Mouse (Mus musculus) liver, embryonic 12.5 days (tissue): ENCODE data around the gene Evl. TPM values are rescaled to one million over a fixed set of nuclear protein-coding genes. Genes with fewer than 3 reads are reported as not detected.
"Not testable (repeated sequence)": the region's sequence is repeated elsewhere in the genome, so short reads cannot be mapped to it uniquely, and the experiment has no call there.

Experiments
- ATAC-seq: fragments of 200-750 bp; cut with Nextera tagmentation; 2 replicates; pipeline ENCODE4 v1.8.0; 2017; ENCODE audit warnings: moderate number of reproducible peaks, mild to moderate bottlenecking, moderate library complexity
- H3K27ac ChIP-seq: fragments of 300-500 bp; sonication (generic); 2 replicates; pipeline ENCODE4 v1.5.1; 2016; ENCODE audit warnings: mild to moderate bottlenecking
- H3K27me3 ChIP-seq: fragments of 300-500 bp; sonication (generic); replicated peaks from 2 replicates; pipeline ENCODE4 v1.6.1; 2016; ENCODE audit warnings: mild to moderate bottlenecking, moderate library complexity
- H3K36me3 ChIP-seq: fragments of 300-500 bp; sonication (generic); 2 replicates; pipeline ENCODE4 v1.6.1; 2016; ENCODE audit warnings: mild to moderate bottlenecking, moderate library complexity
- H3K4me1 ChIP-seq: fragments of 300-500 bp; sonication (generic); 2 replicates; pipeline ENCODE4 v1.6.1; 2016
- H3K4me2 ChIP-seq: fragments of 300-500 bp; sonication (generic); 2 replicates; pipeline ENCODE4 v1.6.1; 2016; ENCODE audit warnings: mild to moderate bottlenecking, moderate library complexity
- H3K4me3 ChIP-seq: fragments of 300-500 bp; sonication (generic); 2 replicates; pipeline ENCODE4 v1.5.1; 2016; ENCODE audit warnings: mild to moderate bottlenecking, moderate library complexity
- H3K9ac ChIP-seq: fragments of 300-500 bp; sonication (generic); 2 replicates; pipeline ENCODE4 v1.6.1; 2016; ENCODE audit warnings: mild to moderate bottlenecking, moderate library complexity
- H3K9me3 ChIP-seq: fragments of 300-500 bp; sonication (generic); replicated peaks from 2 replicates; pipeline ENCODE4 v1.6.1; 2016; ENCODE audit warnings: mild to moderate bottlenecking, moderate library complexity
- WGBS: fragments of 180-500 bp; shearing (Covaris S2); methylation state at CpG from one replicate; pipeline ENCODE4 v1.1.7; 2016; ENCODE audit not compliant: insufficient replicate concordance; 5-methylcytosine and 5-hydroxymethylcytosine counted together
- polyA plus RNA-seq: library from polyadenylated mRNA; unstranded; fragments of >200 nt; fragmentation: Nextera tagmentation; extraction: Ambion mirVana; gene quantifications from 2 replicates; pipeline ENCODE4 v1.2.1, GENCODE M21; 2016

The Evl gene
- polyA plus RNA-seq, 1 experiment from 2014 or later, result 12.9 TPM

- no peak for ATAC-seq
- Histone ChIP-seq H3K27me3 (peaks cover 41% of the 10 kb centered on the region), H3K4me1 (peaks cover 8% of the 10 kb centered on the region; the same call in 1 of the 2 replicates), H3K9me3 (no peaks in the 10 kb centered on the region), H3K4me2 (no peak overlapping the region), H3K27ac (no peak overlapping the region), H3K36me3 (no peaks in the 10 kb centered on the region), H3K9ac (no peak overlapping the region), H3K4me3 (no peak overlapping the region)
- 30% methylated on average over 7 of the region's 7 CpGs for WGBS
Measured at GRCm38 (mm10) chr12:108706129-108706528, 151.6 kb downstream of the Evl start.

DNA sequence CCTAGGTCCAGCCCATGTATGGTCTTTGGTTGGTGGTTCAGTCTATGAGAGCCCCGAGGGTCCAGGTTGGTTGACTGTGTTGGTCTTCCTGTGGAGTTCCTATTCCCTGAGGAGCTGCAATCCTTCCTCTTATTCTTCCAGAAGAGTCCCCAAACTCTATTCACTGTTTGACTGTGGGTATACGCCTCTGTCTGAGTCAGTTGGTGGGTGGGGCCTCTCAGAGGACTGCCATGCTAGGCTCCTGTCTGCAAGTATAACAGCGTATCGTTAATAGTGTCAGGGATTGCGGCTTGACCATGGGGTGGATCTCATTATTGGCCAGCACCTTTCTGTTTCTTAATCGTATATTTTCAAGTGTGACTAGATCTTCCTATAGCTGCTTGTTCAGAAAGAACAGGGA, 154.9 kb downstream of the Evl start:
- 74% methylated on average over 6 of the region's 6 CpGs for WGBS
- Histone ChIP-seq H3K4me3 (no peak overlapping the region), H3K4me1 (no peaks in the 10 kb centered on the region), H3K36me3 (no peaks in the 10 kb centered on the region), H3K27ac (no peak overlapping the region), H3K9ac (no peak overlapping the region), H3K27me3 (peaks cover 8% of the 10 kb centered on the region), H3K9me3 (no peaks in the 10 kb centered on the region), H3K4me2 (no peak overlapping the region)
- ATAC-seq, result no peak

GRCm38 (mm10) chr12:108709964-108710765, 155.6 kb downstream of the Evl start:
- Histone ChIP-seq H3K36me3 (no peaks in the 10 kb centered on the region), H3K4me3 (no peak overlapping the region), H3K4me2 (no peak overlapping the region), H3K9ac (no peak overlapping the region), H3K27ac (no peak overlapping the region), H3K4me1 (no peaks in the 10 kb centered on the region), H3K27me3 (peaks cover under 1% of the 10 kb centered on the region; the same call in 1 of the 2 replicates), H3K9me3 (no peaks in the 10 kb centered on the region)
- WGBS, result 72% methylated on average over 6 of the region's 6 CpGs
- no peak for ATAC-seq

- WGBS, result 68% methylated on average over 9 of the region's 9 CpGs
- Histone ChIP-seq H3K27me3 (no peaks in the 10 kb centered on the region), H3K9ac (no peak overlapping the region), H3K4me2 (no peak overlapping the region), H3K27ac (no peak overlapping the region), H3K4me3 (no peak overlapping the region), H3K9me3 (no peaks in the 10 kb centered on the region), H3K4me1 (no peaks in the 10 kb centered on the region), H3K36me3 (no peaks in the 10 kb centered on the region)
- no peak for ATAC-seq
Measured at GRCm38 (mm10) chr12:108710861-108711615, 156.5 kb downstream of the Evl start.

GRCm38 (mm10) chr12:108712481-108712880, 158.0 kb downstream of the Evl start:
- Histone ChIP-seq H3K4me2 (no peak overlapping the region), H3K9me3 (no peaks in the 10 kb centered on the region), H3K4me3 (no peak overlapping the region), H3K9ac (no peak overlapping the region), H3K27me3 (no peaks in the 10 kb centered on the region), H3K4me1 (no peaks in the 10 kb centered on the region), H3K36me3 (no peaks in the 10 kb centered on the region), H3K27ac (no peak overlapping the region)
- ATAC-seq, result no peak
- 50% methylated on average over 4 of the region's 4 CpGs for WGBS

DNA sequence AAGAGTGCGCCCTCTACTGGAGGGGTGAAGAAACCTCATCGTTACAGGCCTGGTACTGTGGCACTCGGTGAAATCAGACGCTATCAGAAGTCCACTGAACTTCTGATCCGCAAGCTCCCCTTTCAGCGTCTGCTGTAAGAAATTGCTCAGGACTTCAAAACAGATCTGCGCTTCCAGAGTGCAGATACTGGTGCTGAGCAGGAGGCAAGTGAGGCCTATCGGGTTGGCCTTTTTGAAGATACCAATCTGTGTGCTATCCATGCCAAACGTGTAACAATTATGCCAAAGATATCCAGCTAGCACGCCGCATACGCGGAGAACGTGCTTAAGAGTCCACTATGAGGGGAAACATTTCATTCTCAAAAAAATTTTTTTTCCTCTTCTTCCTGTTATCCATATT, 159.5 kb downstream of the Evl start:
- H3K27ac ChIP-seq, H3K4me1 ChIP-seq, H3K9ac ChIP-seq, H3K9me3 ChIP-seq, H3K36me3 ChIP-seq, ATAC-seq, H3K4me3 ChIP-seq, H3K4me2 ChIP-seq, H3K27me3 ChIP-seq: not testable (repeated sequence)
- 85% methylated on average over 14 of the region's 14 CpGs for WGBS

GRCm38 (mm10) chr12:108715854-108716253, 161.3 kb downstream of the Evl start:
- Histone ChIP-seq H3K9ac (no peak overlapping the region), H3K4me2 (no peak overlapping the region), H3K9me3 (no peaks in the 10 kb centered on the region), H3K36me3 (no peaks in the 10 kb centered on the region), H3K27me3 (no peaks in the 10 kb centered on the region), H3K4me3 (no peak overlapping the region), H3K4me1 (no peaks in the 10 kb centered on the region), H3K27ac (no peak overlapping the region)
- no peak for ATAC-seq
- WGBS, result 65% methylated on average over 5 of the region's 5 CpGs

GRCm38 (mm10) chr12:108718485-108718884, 164.0 kb downstream of the Evl start:
- H3K36me3 ChIP-seq, result no peaks in the 10 kb centered on the region
- no peaks in the 10 kb centered on the region for H3K27me3 ChIP-seq
- no peaks in the 10 kb centered on the region for H3K9me3 ChIP-seq
- 61% methylated on average over 3 of the region's 3 CpGs for WGBS
- H3K4me1 ChIP-seq, result no peaks in the 10 kb centered on the region
- H3K27ac ChIP-seq, result no peak overlapping the region
- no peak overlapping the region for H3K4me3 ChIP-seq
- H3K4me2 ChIP-seq, result no peak overlapping the region
- ATAC-seq, result no peak
- no peak overlapping the region for H3K9ac ChIP-seq

DNA sequence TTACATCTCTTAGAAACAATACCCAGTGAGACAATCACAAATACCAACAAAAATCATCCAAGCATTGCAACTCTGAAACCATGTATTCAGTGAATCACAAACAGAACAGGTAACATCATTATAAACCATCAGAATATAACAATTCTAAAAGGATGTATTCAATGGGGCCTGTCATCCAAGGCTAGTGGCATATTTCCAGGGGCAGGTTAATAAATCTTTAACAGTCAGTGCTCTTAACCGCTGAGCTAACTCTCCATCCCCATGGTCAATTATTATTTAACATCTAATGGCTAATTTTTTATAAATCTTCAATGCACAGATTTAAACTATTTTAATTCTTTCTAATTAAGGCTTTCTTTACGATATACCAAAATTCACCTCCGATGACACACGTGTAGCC, 167.9 kb downstream of the Evl start:
- H3K4me2 ChIP-seq, result no peak overlapping the region
- H3K36me3 ChIP-seq, result no peaks in the 10 kb centered on the region
- no peak overlapping the region for H3K9ac ChIP-seq
- H3K9me3 ChIP-seq, result no peaks in the 10 kb centered on the region
- H3K4me1 ChIP-seq, result no peaks in the 10 kb centered on the region
- WGBS, result 78% methylated on average over 4 of the region's 4 CpGs
- H3K4me3 ChIP-seq, result no peak overlapping the region
- no peaks in the 10 kb centered on the region for H3K27me3 ChIP-seq
- no peak for ATAC-seq
- H3K27ac ChIP-seq, result no peak overlapping the region

DNA sequence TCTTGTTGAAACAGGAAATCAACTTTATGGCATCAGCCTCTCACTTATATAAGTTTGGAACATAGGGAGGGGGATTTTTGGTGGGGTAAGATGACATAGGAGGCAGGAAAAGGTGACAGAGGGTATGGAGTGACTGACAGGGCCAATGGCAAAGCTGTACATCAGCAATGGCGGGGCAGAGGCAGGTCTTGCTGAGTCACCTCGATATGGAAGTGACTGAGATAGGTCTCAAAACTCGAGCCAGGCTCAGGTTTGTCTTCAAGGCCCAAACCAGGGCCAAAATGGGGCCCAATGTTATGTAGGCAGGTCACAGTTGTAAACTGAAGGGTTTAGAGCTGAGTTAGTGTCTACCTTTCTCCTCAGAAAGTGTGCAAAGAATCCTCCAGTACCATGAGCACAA, 169.3 kb downstream of the Evl start:
- Histone ChIP-seq H3K4me1 (no peaks in the 10 kb centered on the region), H3K4me2 (no peak overlapping the region), H3K9ac (no peak overlapping the region), H3K27ac (no peak overlapping the region), H3K27me3 (no peaks in the 10 kb centered on the region), H3K36me3 (no peaks in the 10 kb centered on the region), H3K4me3 (no peak overlapping the region), H3K9me3 (no peaks in the 10 kb centered on the region)
- WGBS, result 52% methylated on average over 3 of the region's 3 CpGs
- no peak for ATAC-seq

GRCm38 (mm10) chr12:108734386-108734785, 179.9 kb downstream of the Evl start:
- Histone ChIP-seq H3K27me3 (no peaks in the 10 kb centered on the region), H3K4me3 (no peak overlapping the region), H3K27ac (no peak overlapping the region), H3K4me1 (no peaks in the 10 kb centered on the region), H3K9ac (no peak overlapping the region), H3K36me3 (no peaks in the 10 kb centered on the region), H3K9me3 (no peaks in the 10 kb centered on the region), H3K4me2 (no peak overlapping the region)
- ATAC-seq, result no peak
- 67% methylated on average over 2 of the region's 2 CpGs for WGBS

DNA sequence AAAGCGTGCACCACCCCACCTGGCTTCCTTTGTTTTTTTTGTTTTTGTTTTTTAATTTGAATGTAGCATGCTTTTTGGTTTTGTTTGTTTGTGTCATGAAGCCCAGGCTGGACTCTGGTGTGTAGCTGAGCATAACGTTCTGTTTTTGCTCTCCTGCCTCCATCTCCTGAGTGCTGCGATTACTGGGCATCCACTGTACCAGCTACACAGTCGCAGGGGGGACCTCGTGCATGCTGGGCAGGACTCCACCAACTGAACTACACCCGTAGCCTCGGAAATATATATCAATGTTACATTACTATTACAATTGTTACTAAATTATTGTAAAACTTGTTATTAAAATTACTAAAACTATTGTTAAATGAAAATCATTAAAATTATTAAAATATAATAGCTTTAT, 183.3 kb downstream of the Evl start:
- no peak overlapping the region for H3K9ac ChIP-seq
- 74% methylated on average over 7 of the region's 7 CpGs for WGBS
- no peak overlapping the region for H3K27ac ChIP-seq
- H3K36me3 ChIP-seq, result no peaks in the 10 kb centered on the region
- H3K9me3 ChIP-seq, result no peaks in the 10 kb centered on the region
- no peaks in the 10 kb centered on the region for H3K27me3 ChIP-seq
- no peak for ATAC-seq
- H3K4me2 ChIP-seq, result no peak overlapping the region
- H3K4me1 ChIP-seq, result no peaks in the 10 kb centered on the region
- H3K4me3 ChIP-seq, result no peak overlapping the region
